Mouse (Mus musculus): ENCODE measurements at regions not wholly inside any gene's neighbourhood (a gene's known extent, or its start where the extent isn't known, plus 50 kb on each side); places are given as distances from the start of the nearest gene placed in this dataset.

DNA sequence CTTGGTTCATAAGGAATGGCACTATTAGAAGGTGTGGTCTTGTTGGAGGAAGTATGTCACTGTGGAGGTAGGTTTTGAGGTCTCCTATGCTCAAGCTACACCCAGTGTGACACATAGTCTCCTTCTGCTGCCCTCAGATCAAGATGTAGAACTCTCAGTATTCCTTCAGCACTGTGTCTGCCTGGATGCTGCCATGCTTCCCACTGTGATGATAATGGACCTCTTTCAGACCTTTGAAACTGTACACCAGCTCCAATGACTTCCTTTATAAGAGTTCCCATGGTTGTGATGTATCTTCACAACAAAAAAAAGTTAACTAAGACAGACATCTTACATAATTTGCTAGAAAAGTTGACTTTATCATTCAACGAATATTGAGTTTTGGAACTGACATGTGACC, 60.2 kb upstream of the Foxc1 start:
- Histone ChIP-seq H3K9ac (no peak overlapping the region), H3K4me3 (replicated peaks) (no peak overlapping the region), H3K27ac (no peak overlapping the region), H3K4me1 (replicated peaks) (no peaks in the 10 kb centered on the region), H3K9me3 (replicated peaks) (no peaks in the 10 kb centered on the region), H3K27me3 (no peaks in the 10 kb centered on the region), H3K36me3 (no peaks in the 10 kb centered on the region), H3K4me2 (no peak overlapping the region)
- DNase-seq (no peak), ATAC-seq (ENCODE audit: low read depth) (no peak)
- WGBS (ENCODE audit: insufficient replicate concordance) = 61% methylated on average over 1 of the region's 1 CpGs
